Mouse (Mus musculus) spleen, adult 2 months (tissue): ENCODE measurements at regions not wholly inside any gene's neighbourhood (a gene's known extent, or its start where the extent isn't known, plus 50 kb on each side); places are given as distances from the start of the nearest gene placed in this dataset.

Source experiments
- DNase-seq, 2 experiments: peaks; one replicate each; pipeline versions ENCODE4 v3.0.0 to v3.0.0-alpha.2; 2012 to 2021; ENCODE audit warnings: low spot score in 2 of 2, low read depth in 1 of 2
- H3K27ac ChIP-seq: fragments of 200-500 bp; 2 replicates; pipeline ENCODE4 v1.5.1; 2012; ENCODE audit warnings: low read length, inconsistent platforms; ENCODE audit not compliant: insufficient read depth
- H3K27me3 ChIP-seq: fragments of 200-500 bp; 2 replicates; pipeline ENCODE4 v1.6.1; 2012; ENCODE audit warnings: mild to moderate bottlenecking, moderate library complexity, low read length, inconsistent platforms; ENCODE audit not compliant: control insufficient read depth, insufficient read depth
- H3K36me3 ChIP-seq: fragments of 200-500 bp; 2 replicates; pipeline ENCODE4 v1.6.1; 2012; ENCODE audit warnings: mild to moderate bottlenecking, low read length, inconsistent platforms; ENCODE audit not compliant: control insufficient read depth, insufficient read depth
- H3K4me1 ChIP-seq: fragments of 200-500 bp; 2 replicates; pipeline ENCODE4 v1.6.1; 2011; ENCODE audit warnings: inconsistent platforms; ENCODE audit not compliant: control insufficient read depth, insufficient read depth, insufficient read length
- H3K4me3 ChIP-seq: fragments of 200-500 bp; 2 replicates; pipeline ENCODE4 v1.5.1; 2011; ENCODE audit warnings: mild to moderate bottlenecking, inconsistent platforms; ENCODE audit not compliant: insufficient read depth, insufficient read length; ENCODE audit errors: extremely low read depth
- CTCF ChIP-seq: fragments of 200-500 bp; IDR thresholded peaks from 2 replicates; pipeline ENCODE4 v1.5.1; 2011; ENCODE audit warnings: mild to moderate bottlenecking, inconsistent platforms; ENCODE audit not compliant: insufficient read depth, insufficient read length, insufficient replicate concordance; ENCODE audit errors: extremely low read depth
- POLR2A ChIP-seq: fragments of 200-500 bp; IDR thresholded peaks from 2 replicates; pipeline ENCODE4 v1.6.1; 2011; ENCODE audit warnings: low read depth, low read length, inconsistent platforms
- WGBS: fragments of 180-500 bp; shearing (Covaris S2); methylation state at CpG from one replicate; pipeline ENCODE4 v1.1.7; 2018; 5-methylcytosine and 5-hydroxymethylcytosine counted together

- Histone ChIP-seq H3K4me3 (no peak overlapping the region), H3K27me3 (no peaks in the 10 kb centered on the region), H3K27ac (no peak overlapping the region), H3K4me1 (no peaks in the 10 kb centered on the region), H3K36me3 (no peaks in the 10 kb centered on the region)
- no peak for DNase-seq
- 87% methylated on average over 21 of the region's 21 CpGs for WGBS
- no peak for TF ChIP-seq POLR2A
- no peak for TF ChIP-seq CTCF
Measured at GRCm38 (mm10) chr12:112435295-112436110, 53.7 kb upstream of the A530016L24Rik start.

GRCm38 (mm10) chr12:112437046-112437445 lies 52.2 kb upstream of the A530016L24Rik start:
- Histone ChIP-seq H3K27me3 (no peaks in the 10 kb centered on the region), H3K4me1 (no peaks in the 10 kb centered on the region), H3K27ac (no peak overlapping the region), H3K36me3 (no peaks in the 10 kb centered on the region), H3K4me3 (no peak overlapping the region)
- 80% methylated on average over 3 of the region's 3 CpGs for WGBS
- TF ChIP-seq POLR2A (no peak), CTCF (no peak)
- no peak for DNase-seq

- TF ChIP-seq POLR2A (no peak), CTCF (no peak)
- Histone ChIP-seq H3K4me3 (no peak overlapping the region), H3K27me3 (no peaks in the 10 kb centered on the region), H3K4me1 (no peaks in the 10 kb centered on the region), H3K36me3 (no peaks in the 10 kb centered on the region), H3K27ac (no peak overlapping the region)
- 87% methylated on average over 8 of the region's 8 CpGs for WGBS
- DNase-seq, result no peak
Measured at GRCm38 (mm10) chr12:112438206-112438605, 51.0 kb upstream of the A530016L24Rik start.
